Mouse (Mus musculus) G1E (cell line): ENCODE data around the gene Sh3tc1. TPM values are rescaled to one million over a fixed set of nuclear protein-coding genes. Genes with fewer than 3 reads are reported as not detected.
A peak's percentile ranks its signal among the peaks of the same experiment; 100 is the strongest.

ENCODE experiments used
- ATAC-seq: 2 replicates; pipeline ENCODE4 v1.8.0; 2016; ENCODE audit warnings: mild to moderate bottlenecking; ENCODE audit not compliant: insufficient number of reproducible peaks, poor library complexity, low FRiP score, severe bottlenecking; ENCODE audit errors: extremely low read depth
- DNase-seq: peaks from one replicate; pipeline ENCODE4 v3.0.0; 2012; ENCODE audit warnings: low spot score
- H3K27me3 ChIP-seq: 2 replicates; pipeline ENCODE4 v1.6.1; 2012; ENCODE audit warnings: mild to moderate bottlenecking, low read length, inconsistent platforms; ENCODE audit not compliant: insufficient read depth
- H3K36me3 ChIP-seq: replicated peaks from 2 replicates; pipeline ENCODE3; 2012; ENCODE audit warnings: mild to moderate bottlenecking, inconsistent platforms
- H3K4me1 ChIP-seq: 2 replicates; pipeline ENCODE4 v1.6.1; 2012; ENCODE audit warnings: low read depth, low read length, inconsistent platforms, mixed read lengths; ENCODE audit not compliant: insufficient read depth
- H3K4me3 ChIP-seq: 2 replicates; pipeline ENCODE4 v1.5.1; 2012; ENCODE audit warnings: low read depth, mild to moderate bottlenecking, inconsistent platforms, low read length, moderate library complexity, mixed read lengths
- H3K9me3 ChIP-seq: replicated peaks from 2 replicates; pipeline ENCODE4 v1.6.1; 2012; ENCODE audit warnings: inconsistent platforms
- CTCF ChIP-seq: IDR thresholded peaks from 2 replicates; pipeline ENCODE4 v1.5.1; 2012; ENCODE audit warnings: low read depth, low read length, inconsistent platforms, mixed read lengths
- GATA1 ChIP-seq: IDR thresholded peaks from 2 replicates; pipeline ENCODE4 v1.6.1; 2012; ENCODE audit warnings: borderline replicate concordance, low read length, inconsistent platforms, mixed read lengths
- GATA2 ChIP-seq: IDR thresholded peaks from 2 replicates; pipeline ENCODE4 v1.6.1; 2012; ENCODE audit warnings: low read depth, low read length, inconsistent platforms, borderline replicate concordance
- POLR2AphosphoS5 ChIP-seq: IDR thresholded peaks from 2 replicates; pipeline ENCODE4 v1.6.1; 2012; ENCODE audit warnings: low read depth, low read length, inconsistent platforms; ENCODE audit not compliant: insufficient replicate concordance
- TAL1 ChIP-seq: conservative IDR thresholded peaks from 2 replicates; pipeline ENCODE4 v1.6.1; 2012; ENCODE audit warnings: low read depth, low read length, inconsistent platforms, mixed read lengths
- polyA plus RNA-seq: library from polyadenylated mRNA; stranded (reverse); fragments of >175 nt; gene quantifications from 2 replicates; pipeline ENCODE4 v1.2.3, GENCODE M21; 2012
- total RNA-seq, 2 experiments: library from RNA; stranded (forward) in 1 of 2; stranded (reverse) in 1 of 2; fragments of 200-1000 nt in 1 of 2; fragments of >200 nt in 1 of 2; fragmentation: Nextera tagmentation in 1 of 2; gene quantifications; 2 replicates each; pipeline ENCODE4 v1.2.3; 2014 to 2017

Gene Sh3tc1
- total and polyA plus RNA-seq, 3 experiments, result 0.01 to 0.05 TPM; not detected in 1

GRCm38 (mm10) chr5:35719343-35719742 lies 20.4 kb downstream of the Sh3tc1 start:
- H3K36me3 ChIP-seq, result no peaks in the 10 kb centered on the region
- ATAC-seq (no peak), DNase-seq (no peak)
- TF ChIP-seq GATA2 (no peak), POLR2AphosphoS5 (no peak), GATA1 (no peak), CTCF (no peak), TAL1 (no peak)
- H3K4me3 ChIP-seq, result no peak overlapping the region
- H3K27me3 ChIP-seq, result peaks cover 13% of the 10 kb centered on the region; the same call in 1 of the 2 replicates
- no peaks in the 10 kb centered on the region for H3K9me3 ChIP-seq
- no peaks in the 10 kb centered on the region for H3K4me1 ChIP-seq

- H3K27me3 ChIP-seq, result peaks cover 14% of the 10 kb centered on the region; the same call in 1 of the 2 replicates
- ATAC-seq (no peak), DNase-seq (no peak)
- H3K9me3 ChIP-seq, result no peaks in the 10 kb centered on the region
- no peaks in the 10 kb centered on the region for H3K4me1 ChIP-seq
- H3K36me3 ChIP-seq, result no peaks in the 10 kb centered on the region
- no peak overlapping the region for H3K4me3 ChIP-seq
- no peak for TF ChIP-seq CTCF
Measured at GRCm38 (mm10) chr5:35718817-35719216, 21.0 kb downstream of the Sh3tc1 start.

- peaks cover 16% of the 10 kb centered on the region; the same call in 1 of the 2 replicates for H3K27me3 ChIP-seq
- DNase-seq (no peak), ATAC-seq (no peak)
- TF ChIP-seq GATA1 (no peak), GATA2 (no peak)
- no peaks in the 10 kb centered on the region for H3K36me3 ChIP-seq
- no peaks in the 10 kb centered on the region for H3K4me1 ChIP-seq
- H3K9me3 ChIP-seq, result no peaks in the 10 kb centered on the region
- H3K4me3 ChIP-seq, result no peak overlapping the region
Measured at GRCm38 (mm10) chr5:35717946-35718345, 21.8 kb downstream of the Sh3tc1 start.

- ATAC-seq (no peak), DNase-seq (no peak)
- no peak for TF ChIP-seq TAL1
- no peak for TF ChIP-seq POLR2AphosphoS5
- no peak for TF ChIP-seq CTCF
- TF ChIP-seq GATA2, result no peak
- no peak for TF ChIP-seq GATA1
- Histone ChIP-seq H3K27me3 (peaks cover 16% of the 10 kb centered on the region; the same call in 1 of the 2 replicates), H3K9me3 (no peaks in the 10 kb centered on the region), H3K4me3 (no peak overlapping the region), H3K4me1 (no peaks in the 10 kb centered on the region), H3K36me3 (no peaks in the 10 kb centered on the region)
Measured at GRCm38 (mm10) chr5:35717455-35717854, 22.3 kb downstream of the Sh3tc1 start.

GRCm38 (mm10) chr5:35713649-35714354 lies 26.0 kb downstream of the Sh3tc1 start:
- no peaks in the 10 kb centered on the region for H3K36me3 ChIP-seq
- H3K4me1 ChIP-seq, result no peaks in the 10 kb centered on the region
- H3K9me3 ChIP-seq, result no peaks in the 10 kb centered on the region
- TF ChIP-seq GATA2, result no peak
- 0 out of 2 replicates have a peak, but pooled peaks have one; percentile 10 for TF ChIP-seq CTCF
- H3K27me3 ChIP-seq, result peaks cover 18% of the 10 kb centered on the region; the same call in 1 of the 2 replicates
- ATAC-seq, result peak; percentile 34; the same call in 1 of the 2 replicates
- DNase-seq, result peak; percentile 19
- H3K4me3 ChIP-seq, result no peak overlapping the region

GRCm38 (mm10) chr5:35712517-35712916 lies 27.3 kb downstream of the Sh3tc1 start:
- Histone ChIP-seq H3K9me3 (no peaks in the 10 kb centered on the region), H3K4me3 (no peak overlapping the region), H3K4me1 (no peaks in the 10 kb centered on the region), H3K36me3 (no peaks in the 10 kb centered on the region), H3K27me3 (peaks cover 16% of the 10 kb centered on the region; the same call in 1 of the 2 replicates)
- ATAC-seq, result no peak
- no peak for TF ChIP-seq CTCF
- no peak for TF ChIP-seq TAL1
- no peak for TF ChIP-seq GATA2
- no peak for TF ChIP-seq GATA1
- TF ChIP-seq POLR2AphosphoS5, result no peak
- no peak for DNase-seq
